Mouse (Mus musculus) hindbrain, embryonic 16.5 days (tissue): Measurements from ENCODE around the gene Ier2. TPM values are rescaled to one million over a fixed set of nuclear protein-coding genes. Genes with fewer than 3 reads are reported as not detected.
A peak's percentile ranks its signal among the peaks of the same experiment; 100 is the strongest.

Experiments used
- ATAC-seq: fragments of 200-750 bp; cut with Nextera tagmentation; 2 replicates; pipeline ENCODE4 v1.8.0; 2017; ENCODE audit warnings: moderate TSS enrichment, moderate library complexity
- H3K27ac ChIP-seq: fragments of 300-500 bp; sonication (generic); 2 replicates; pipeline ENCODE4 v1.5.1; 2014; ENCODE audit warnings: low read depth, mild to moderate bottlenecking, control low read depth, low read length, moderate library complexity
- H3K27me3 ChIP-seq: fragments of 300-500 bp; sonication (generic); replicated peaks from 2 replicates; pipeline ENCODE4 v1.6.1; 2014; ENCODE audit warnings: low read length; ENCODE audit not compliant: control insufficient read depth, insufficient read depth
- H3K36me3 ChIP-seq: fragments of 300-500 bp; sonication (generic); 2 replicates; pipeline ENCODE4 v1.6.1; 2014; ENCODE audit warnings: mild to moderate bottlenecking, low read length, moderate library complexity, mixed read lengths; ENCODE audit not compliant: control insufficient read depth, insufficient read depth
- H3K4me1 ChIP-seq: fragments of 300-500 bp; sonication (generic); 2 replicates; pipeline ENCODE4 v1.6.1; 2014; ENCODE audit warnings: low read depth, low read length; ENCODE audit not compliant: control insufficient read depth, insufficient read depth
- H3K4me2 ChIP-seq: fragments of 300-500 bp; sonication (generic); 2 replicates; pipeline ENCODE4 v1.6.1; 2014; ENCODE audit warnings: mild to moderate bottlenecking, low read length, control low read depth, moderate library complexity
- H3K4me3 ChIP-seq: fragments of 300-500 bp; sonication (generic); 2 replicates; pipeline ENCODE4 v1.5.1; 2014; ENCODE audit warnings: mild to moderate bottlenecking, low read length, control low read depth, moderate library complexity
- H3K9ac ChIP-seq: fragments of 300-500 bp; sonication (generic); 2 replicates; pipeline ENCODE4 v1.6.1; 2014; ENCODE audit warnings: low read depth, mild to moderate bottlenecking, control low read depth, low read length, moderate library complexity
- H3K9me3 ChIP-seq: fragments of 300-500 bp; sonication (generic); 2 replicates; pipeline ENCODE4 v1.6.1; 2014; ENCODE audit warnings: mild to moderate bottlenecking, low read length, moderate library complexity; ENCODE audit not compliant: control insufficient read depth
- WGBS: fragments of 180-500 bp; shearing (Covaris S2); extraction: QIAGEN DNeasy Blood & Tissue Kit; methylation state at CpG from one replicate; pipeline ENCODE4 v1.1.7; 2014; 5-methylcytosine and 5-hydroxymethylcytosine counted together
- polyA plus RNA-seq: library from polyadenylated mRNA; unstranded; fragments of >200 nt; fragmentation: Nextera tagmentation; extraction: Ambion mirVana; gene quantifications from 2 replicates; pipeline ENCODE4 v1.2.1, GENCODE M21; 2015

The Ier2 gene
- polyA plus RNA-seq, 1 experiment from 2014 or later, result 18.2 TPM

DNA sequence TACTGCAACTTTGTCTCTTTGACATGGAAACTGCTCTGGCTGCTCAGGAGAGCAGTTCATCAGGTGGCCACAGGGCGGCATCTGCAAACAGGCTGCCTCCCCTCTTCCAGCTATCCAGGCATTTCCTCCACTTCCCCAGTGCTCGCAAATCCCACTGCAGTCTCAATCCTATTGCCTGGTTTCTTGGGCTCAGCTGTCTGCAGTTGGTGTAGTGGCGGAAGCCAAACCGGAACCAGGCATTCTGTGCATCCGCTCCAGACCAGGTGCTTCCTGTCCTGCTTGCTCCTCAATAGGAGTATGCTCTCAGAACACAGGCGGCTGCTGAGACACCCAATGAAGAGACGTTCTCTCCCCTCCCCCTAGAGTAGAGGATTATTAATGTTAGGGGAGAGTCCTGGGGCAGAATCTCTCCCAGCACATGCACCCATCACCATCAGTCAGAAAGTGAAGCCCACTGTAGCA is 37.2 kb upstream of the Ier2 start:
- Histone ChIP-seq H3K27me3 (peaks cover 17% of the 10 kb centered on the region), H3K36me3 (peaks cover 18% of the 10 kb centered on the region), H3K9me3 (no peaks in the 10 kb centered on the region), H3K4me2 (no peak overlapping the region), H3K27ac (peak overlapping the region; percentile 40), H3K9ac (no peak overlapping the region), H3K4me1 (peaks cover 7% of the 10 kb centered on the region), H3K4me3 (no peak overlapping the region)
- 0 out of 2 replicates have a peak, but pooled peaks have one; percentile 16 for ATAC-seq
- 54% methylated on average over 7 of the region's 7 CpGs for WGBS

DNA sequence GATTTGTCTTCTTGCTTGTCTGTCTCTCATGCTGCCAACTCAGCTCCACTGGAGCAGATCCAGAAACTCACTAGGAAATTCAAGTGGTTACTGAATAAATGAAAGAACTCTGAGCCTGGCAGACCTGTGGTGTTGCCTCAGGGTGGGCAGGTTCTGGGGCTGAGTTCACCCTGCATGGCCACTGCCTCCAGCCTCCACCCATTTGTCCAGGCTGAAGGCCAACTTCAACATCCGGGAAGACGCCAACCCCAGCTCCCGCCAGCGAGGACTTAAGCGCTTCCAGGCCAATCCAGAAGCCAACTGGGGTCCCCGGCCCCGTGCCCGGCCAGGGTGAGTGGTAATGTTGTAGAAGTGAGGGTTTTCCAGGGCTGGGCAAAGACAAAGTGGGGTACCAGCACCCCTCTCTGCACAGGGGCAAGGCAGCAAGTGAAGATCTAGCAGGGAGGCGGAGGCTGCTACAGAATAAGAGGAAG is 36.3 kb upstream of the Ier2 start:
- no peaks in the 10 kb centered on the region for H3K9me3 ChIP-seq
- H3K27me3 ChIP-seq, result peaks cover 17% of the 10 kb centered on the region
- H3K4me1 ChIP-seq, result peaks cover 3% of the 10 kb centered on the region
- H3K27ac ChIP-seq, result peak overlapping the region; percentile 40
- no peak for ATAC-seq
- no peak overlapping the region for H3K4me2 ChIP-seq
- no peak overlapping the region for H3K4me3 ChIP-seq
- H3K36me3 ChIP-seq, result peaks cover 18% of the 10 kb centered on the region
- no peak overlapping the region for H3K9ac ChIP-seq
- 89% methylated on average over 9 of the region's 9 CpGs for WGBS

DNA sequence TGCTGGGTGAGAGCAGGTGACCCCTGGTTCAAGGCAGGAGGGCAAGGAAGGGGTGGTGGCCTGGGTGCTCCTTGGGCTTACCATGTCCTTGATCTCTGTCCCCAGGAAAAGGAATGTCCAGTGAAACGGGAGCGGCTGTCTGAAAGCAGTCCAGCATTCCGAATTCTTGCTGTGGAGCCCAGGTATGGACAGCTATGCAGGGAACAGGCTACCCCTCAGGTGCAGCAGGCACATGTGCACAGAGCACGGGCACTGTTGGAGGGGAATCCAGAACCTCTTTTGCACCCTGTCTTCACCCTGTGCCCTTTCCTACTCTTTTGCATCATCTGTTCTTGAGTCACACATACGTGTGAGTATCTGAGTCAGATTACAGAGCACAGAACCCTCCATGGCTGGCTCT is 35.6 kb upstream of the Ier2 start:
- H3K27ac ChIP-seq, result no peak overlapping the region; the same call in 1 of the 2 replicates
- ATAC-seq, result no peak
- WGBS, result 95% methylated on average over 5 of the region's 5 CpGs
- H3K4me1 ChIP-seq, result no peaks in the 10 kb centered on the region
- H3K27me3 ChIP-seq, result peaks cover 11% of the 10 kb centered on the region
- H3K36me3 ChIP-seq, result peaks cover 23% of the 10 kb centered on the region
- no peak overlapping the region for H3K4me2 ChIP-seq
- no peak overlapping the region for H3K9ac ChIP-seq
- no peak overlapping the region for H3K4me3 ChIP-seq
- H3K9me3 ChIP-seq, result no peaks in the 10 kb centered on the region

DNA sequence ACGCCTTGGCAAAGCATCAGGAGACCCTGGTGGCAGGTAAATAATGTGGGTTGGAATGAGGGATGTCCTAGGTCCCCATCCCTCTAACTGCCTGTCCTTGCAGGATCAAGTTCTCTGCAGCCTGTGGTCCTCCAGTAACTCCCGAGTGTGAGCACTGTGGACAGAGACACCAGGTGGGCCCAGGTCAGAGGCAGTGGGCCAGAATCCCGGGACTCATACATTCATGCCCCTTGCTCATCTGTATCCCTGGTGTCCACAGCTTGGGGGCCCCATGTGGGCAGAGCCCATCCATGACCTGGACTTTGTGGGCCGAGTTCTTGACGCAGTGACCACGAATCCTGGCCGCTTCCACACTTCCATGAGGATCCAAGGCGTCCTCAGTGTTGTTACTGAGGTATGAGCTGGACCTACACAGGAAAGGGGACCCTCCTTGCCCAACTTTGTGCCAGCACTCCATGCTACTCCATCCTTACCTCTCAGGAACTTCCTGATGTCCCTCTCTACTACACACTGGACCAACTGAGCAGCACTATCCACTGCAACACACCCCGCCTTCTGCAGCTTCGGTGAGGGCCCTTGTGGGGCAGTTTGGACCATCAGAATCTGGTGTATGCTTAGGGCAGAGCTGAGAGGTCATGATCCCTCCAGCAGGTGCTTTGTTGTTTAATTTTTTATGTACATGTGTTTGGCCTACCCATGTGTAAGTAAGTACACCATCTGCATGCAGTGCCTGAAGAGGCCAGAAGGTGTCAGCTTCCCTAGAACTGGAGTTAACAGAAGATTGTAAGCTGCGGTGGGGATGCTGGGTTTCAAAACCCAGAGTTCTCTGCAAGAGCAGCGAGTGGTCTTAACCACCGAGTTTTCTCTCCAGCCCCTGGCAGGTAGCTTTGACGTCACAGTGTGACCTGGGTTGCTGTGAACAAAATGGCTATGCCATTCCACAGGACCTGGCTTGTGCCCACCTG is 34.8 kb upstream of the Ier2 start:
- Histone ChIP-seq H3K4me3 (no peak overlapping the region), H3K27ac (no peak overlapping the region), H3K4me1 (no peaks in the 10 kb centered on the region), H3K27me3 (peaks cover 4% of the 10 kb centered on the region), H3K9me3 (no peaks in the 10 kb centered on the region), H3K4me2 (no peak overlapping the region), H3K9ac (no peak overlapping the region), H3K36me3 (peaks cover 23% of the 10 kb centered on the region)
- ATAC-seq, result no peak
- WGBS, result 90% methylated on average over 14 of the region's 14 CpGs

DNA sequence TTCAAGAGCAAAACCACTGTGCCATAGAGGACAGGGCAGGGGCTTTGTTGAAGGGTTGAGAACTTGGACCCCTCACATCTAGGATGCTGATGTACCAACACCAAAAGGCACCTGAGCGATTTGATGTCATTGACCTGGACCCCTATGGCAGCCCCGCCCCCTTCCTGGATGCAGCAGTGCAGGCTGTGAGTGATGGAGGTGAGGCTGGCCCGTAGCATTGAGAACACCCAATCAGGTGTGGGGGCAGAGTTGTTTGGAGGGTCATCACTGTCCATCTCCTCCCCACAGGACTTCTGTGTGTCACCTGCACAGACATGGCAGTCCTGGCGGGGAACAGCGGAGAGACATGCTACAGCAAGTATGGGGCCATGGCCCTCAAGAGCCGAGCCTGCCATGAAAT is 32.5 kb upstream of the Ier2 start:
- Histone ChIP-seq H3K36me3 (peaks cover 33% of the 10 kb centered on the region), H3K9ac (no peak overlapping the region), H3K27ac (no peak overlapping the region), H3K4me2 (no peak overlapping the region), H3K9me3 (no peaks in the 10 kb centered on the region), H3K4me1 (peaks cover 4% of the 10 kb centered on the region), H3K4me3 (no peak overlapping the region), H3K27me3 (no peaks in the 10 kb centered on the region)
- WGBS, result 98% methylated on average over 6 of the region's 6 CpGs
- no peak for ATAC-seq

DNA sequence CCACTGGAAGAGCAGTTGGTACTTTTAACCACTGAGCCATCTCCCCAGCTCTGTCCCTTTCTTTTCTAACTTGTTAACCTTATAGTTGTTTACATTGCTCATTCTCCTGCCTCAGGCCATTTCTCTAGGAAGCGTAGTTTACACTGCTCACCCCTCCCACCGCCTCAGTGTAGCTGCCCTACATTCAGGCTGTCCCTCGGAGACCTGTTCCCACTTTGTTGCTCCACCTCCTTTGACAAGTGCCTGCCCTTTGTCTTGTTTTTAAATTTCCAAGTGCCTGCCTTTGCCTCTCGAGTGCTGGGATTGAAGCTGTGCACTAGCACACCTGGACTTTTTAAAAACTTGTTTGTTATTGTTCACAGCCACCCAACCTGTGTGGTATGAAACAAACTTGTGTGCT is 30.7 kb upstream of the Ier2 start:
- Histone ChIP-seq H3K4me1 (peaks cover 14% of the 10 kb centered on the region), H3K27me3 (no peaks in the 10 kb centered on the region), H3K9ac (no peak overlapping the region), H3K36me3 (peaks cover 31% of the 10 kb centered on the region), H3K4me3 (no peak overlapping the region), H3K4me2 (no peak overlapping the region), H3K27ac (no peak overlapping the region), H3K9me3 (no peaks in the 10 kb centered on the region)
- no peak for ATAC-seq
- 81% methylated on average over 4 of the region's 4 CpGs for WGBS

DNA sequence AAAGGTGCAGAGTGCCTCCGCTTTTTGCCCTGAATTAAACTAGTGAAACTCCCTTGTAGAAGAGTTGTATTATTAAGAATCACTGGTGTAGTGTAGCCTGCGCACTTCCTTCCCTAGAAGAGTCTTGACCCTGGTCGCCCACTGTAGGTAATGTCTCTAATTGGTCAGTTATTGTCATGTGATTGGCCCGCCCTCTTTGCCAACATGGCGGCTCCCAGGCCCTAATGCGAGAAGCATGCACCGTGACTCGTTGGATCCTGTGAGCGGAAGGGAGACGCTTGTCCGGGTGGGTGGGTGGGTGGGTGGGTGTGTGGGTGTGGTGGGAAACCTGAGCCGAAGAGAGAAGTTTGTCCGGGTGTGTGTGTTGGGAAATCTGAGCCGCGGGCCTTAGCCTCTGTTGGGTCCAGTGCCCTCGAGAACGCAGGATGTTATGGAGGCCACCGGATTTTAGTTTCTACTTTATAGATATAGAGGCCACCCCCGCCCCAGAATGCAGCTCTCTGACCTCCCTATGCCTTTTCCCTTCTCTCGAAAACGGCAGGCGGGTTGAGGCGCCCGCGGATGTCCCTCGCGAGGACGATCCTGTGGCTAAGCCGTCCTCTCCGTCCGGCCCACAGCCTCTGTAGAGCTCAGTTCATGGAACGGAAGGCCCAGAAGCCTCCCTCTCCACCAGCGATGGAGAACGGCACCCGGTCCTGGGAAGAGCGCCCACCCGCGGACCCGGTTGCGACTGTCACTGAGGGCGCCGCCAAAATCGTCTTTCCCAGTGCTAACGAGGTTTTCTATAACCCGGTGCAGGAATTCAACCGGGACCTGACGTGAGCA is 26.7 kb upstream of the Ier2 start:
- peak overlapping the region; percentile 71 for H3K27ac ChIP-seq
- H3K36me3 ChIP-seq, result peaks cover 15% of the 10 kb centered on the region
- H3K4me1 ChIP-seq, result peaks cover 39% of the 10 kb centered on the region
- H3K4me3 ChIP-seq, result peak overlapping the region; percentile 84
- peak; percentile 86 for ATAC-seq
- no peaks in the 10 kb centered on the region for H3K9me3 ChIP-seq
- peak overlapping the region; percentile 74 for H3K9ac ChIP-seq
- no peaks in the 10 kb centered on the region for H3K27me3 ChIP-seq
- under 1% methylated on average over 46 of the region's 47 CpGs for WGBS
- H3K4me2 ChIP-seq, result peak overlapping the region; percentile 98

DNA sequence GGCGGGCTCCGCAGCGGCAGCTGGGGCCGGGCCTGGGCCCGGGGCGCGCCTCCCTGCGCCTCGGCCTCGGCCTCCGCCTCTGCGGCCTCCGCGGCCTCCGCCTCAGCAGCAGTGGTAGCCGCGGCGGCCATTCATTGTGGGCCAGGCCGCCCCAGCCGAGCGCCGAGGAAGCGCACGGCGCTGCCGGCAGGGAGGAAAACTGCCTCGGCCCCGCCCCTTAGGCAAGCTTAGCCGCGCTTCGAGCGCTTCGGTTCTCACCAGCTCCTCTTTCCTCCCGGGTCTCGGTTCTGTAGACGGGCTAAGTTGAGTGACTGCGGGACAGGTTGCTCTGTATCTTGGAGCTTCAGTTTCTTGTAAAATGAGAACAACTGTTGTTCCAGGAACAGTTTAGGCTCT is 25.1 kb upstream of the Ier2 start, which contains the start of gene Nacc1:
Gene Nacc1, minus strand, starts transcription at position 158 of the 396 bp plus-strand sequence.
- H3K4me3 ChIP-seq, result peak within 1 kb of the TSS; percentile 94
- H3K27me3 ChIP-seq, result no peaks in the 10 kb centered on the region
- H3K9ac ChIP-seq, result peak within 1 kb of the TSS; percentile 99
- no peaks in the 10 kb centered on the region for H3K9me3 ChIP-seq
- peak within 1 kb of the TSS; percentile 94 for H3K4me2 ChIP-seq
- under 1% methylated on average over 22 of the region's 37 CpGs for WGBS
- peak within 1 kb of the TSS; percentile 94 for H3K27ac ChIP-seq
- ATAC-seq, result peak; percentile 83
- H3K4me1 ChIP-seq, result peaks cover 39% of the 10 kb centered on the region
- peaks cover 9% of the 10 kb centered on the region for H3K36me3 ChIP-seq
